Mouse (Mus musculus) liver, postnatal 0 days (tissue): ENCODE data around the gene Chpf.

ENCODE experiments used
- CTCF ChIP-seq: sonication (generic); IDR thresholded peaks from 2 replicates; pipeline ENCODE4 v1.5.1; 2016; ENCODE audit warnings: antibody characterized with exemption, low read depth
- EP300 ChIP-seq: IDR thresholded peaks from 2 replicates; pipeline ENCODE4 v1.6.1; 2016; ENCODE audit warnings: antibody characterized with exemption, low read depth, mild to moderate bottlenecking

- TF ChIP-seq CTCF (no peak), EP300 (no peak)
Observed at GRCm38 (mm10) chr1:75458789-75459684, 20.1 kb downstream of the Chpf start.
